Mouse (Mus musculus) 416B (cell line): ENCODE data around the gene Angptl7.
A peak's percentile ranks its signal among the peaks of the same experiment; 100 is the strongest.

Experiments
- DNase-seq: peaks from one replicate; pipeline ENCODE4 v3.0.0; 2011; ENCODE audit warnings: low read depth

The Angptl7 gene

DNA sequence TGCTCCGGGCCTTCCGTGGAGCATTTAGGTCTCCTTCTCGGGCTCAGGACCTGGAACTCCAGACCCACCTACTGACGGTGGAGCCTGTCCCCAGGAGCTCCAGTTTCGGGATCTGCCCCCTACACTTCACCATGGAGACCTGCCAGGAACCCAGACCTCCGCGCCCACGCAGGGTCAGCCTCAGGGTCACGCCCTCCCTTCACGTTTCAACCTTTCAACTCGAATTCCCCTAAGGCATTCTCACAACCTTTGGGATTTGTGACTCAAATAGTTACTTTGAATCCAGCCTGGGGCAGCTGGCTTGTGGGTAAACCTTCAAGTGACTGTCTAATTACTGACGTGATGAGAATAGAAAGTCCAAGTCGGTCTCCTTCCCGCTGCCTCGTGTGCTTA is 51.4 kb downstream of the Angptl7 start:
- DNase-seq, result peak; percentile 44

GRCm38 (mm10) chr4:148448179-148448852 is 51.9 kb downstream of the Angptl7 start, which contains the start of gene Mtor:
Mtor (plus strand) TSS chr4:148448611.
- DNase-seq, result peak; percentile 99
